Mouse (Mus musculus) CD8-positive naive resting alpha-beta T cell, adult 57 days (primary cell): ENCODE data around the gene Ern1. TPM values are rescaled to one million over a fixed set of nuclear protein-coding genes. Genes with fewer than 3 reads are reported as not detected.

Experiments used
- total RNA-seq: library from RNA; stranded (reverse); gene quantifications from one replicate; pipeline ENCODE4 v1.2.4, GENCODE M21; 2023

The Ern1 gene
- total RNA-seq: 10.0 TPM

DNA sequence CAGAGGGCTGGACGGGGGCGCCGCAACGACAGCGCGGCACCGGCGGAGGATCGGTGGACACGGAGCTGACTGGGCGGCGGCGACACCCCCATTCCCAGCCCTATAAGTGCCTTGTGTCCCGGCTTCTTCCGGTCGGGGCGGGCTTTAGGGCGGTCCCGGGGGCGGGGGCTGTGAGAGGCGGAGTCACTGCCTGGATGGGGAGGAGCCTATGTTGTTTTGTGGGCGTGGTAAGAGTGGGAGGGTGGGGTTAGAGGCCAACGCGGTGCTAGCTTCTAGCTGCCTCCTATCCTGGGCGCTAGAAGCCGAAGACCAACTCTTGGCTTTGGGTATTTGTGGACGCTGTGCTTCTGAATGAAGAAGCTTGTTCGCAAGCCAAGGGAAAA is at the start of gene Ern1:
Gene Ern1, minus strand, starts transcription at position 120 of the 383 bp plus-strand sequence.

DNA sequence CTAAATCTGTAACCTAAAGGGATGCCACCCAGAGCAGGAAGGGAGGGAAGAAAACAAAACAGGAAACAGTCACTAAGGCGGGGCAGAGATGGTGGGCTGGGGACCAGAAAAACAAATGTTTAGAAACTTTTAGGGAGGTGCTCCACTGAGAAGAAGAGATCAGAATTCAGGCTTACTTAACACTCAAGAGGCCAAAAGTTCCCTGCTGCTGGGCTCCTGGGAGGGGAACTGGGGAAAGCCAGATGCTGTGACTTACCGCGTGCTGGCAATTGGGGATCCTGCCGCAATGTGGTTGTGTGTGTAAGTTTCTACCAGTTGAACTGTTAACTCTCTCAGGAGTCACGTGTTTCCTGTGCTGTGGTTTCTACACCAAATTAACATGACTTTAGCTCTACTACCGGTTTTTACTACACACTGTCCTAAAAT is 99.8 kb downstream of the Ern1 start, which contains the start of gene Icam2:
Gene Icam2, minus strand, starts transcription at position 285 of the 426 bp plus-strand sequence.

GRCm38 (mm10) chr11:106365366-106365765 is 122.3 kb downstream of the Ern1 start, which contains the start of gene Prr29:
Prr29 (plus strand) TSS chr11:106365472.

DNA sequence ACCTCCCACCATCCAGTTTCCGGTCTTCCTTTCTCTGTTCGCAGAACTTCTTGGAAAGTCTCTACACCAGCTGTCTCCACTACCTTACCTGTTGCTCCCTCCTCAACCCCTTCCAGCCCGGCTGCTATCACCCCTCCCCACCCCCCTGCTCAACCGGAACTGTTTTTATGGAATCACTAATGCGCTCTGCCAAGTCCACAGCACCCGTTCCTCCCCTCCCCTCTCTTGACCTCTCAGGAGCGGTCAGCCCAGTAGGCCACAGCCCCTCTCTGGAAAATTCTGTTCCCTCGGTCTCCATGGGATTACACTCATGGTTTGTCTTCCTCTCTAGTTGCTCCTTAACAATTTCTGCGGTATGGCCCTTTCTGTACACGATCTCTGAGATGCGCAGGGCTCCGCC is 134.5 kb downstream of the Ern1 start, which contains the start of gene Scn4a:
Gene Scn4a, minus strand, starts transcription at position 101 of the 400 bp plus-strand sequence.

Other genes starting within 250 kb of the Ern1 start
- 91.9 TPM for gene Ftsj3, start 231.8 kb downstream of the Ern1 start, total RNA-seq
- gene Psmc5, start 231.7 kb downstream of the Ern1 start, total RNA-seq: 46.1 TPM
- gene Smarcd2, start 214.9 kb downstream of the Ern1 start, total RNA-seq: 97.8 TPM
- gene Tcam1, start 211.2 kb downstream of the Ern1 start, total RNA-seq: not detected
- gene Gh, start 186.0 kb downstream of the Ern1 start, total RNA-seq: not detected
- 87.3 TPM for gene Cd79b, start 173.1 kb downstream of the Ern1 start, total RNA-seq
- gene Scn4a, start 134.6 kb downstream of the Ern1 start, total RNA-seq: 1.1 TPM
- gene Prr29, start 122.4 kb downstream of the Ern1 start, total RNA-seq: not detected
- 74.2 TPM for gene Icam2, start 99.8 kb downstream of the Ern1 start, total RNA-seq
- 44.7 TPM for gene Tex2, start 125.6 kb upstream of the Ern1 start, total RNA-seq